Mouse (Mus musculus) forebrain, embryonic 11.5 days (tissue): Measurements from ENCODE around the gene Map7d1. TPM values are rescaled to one million over a fixed set of nuclear protein-coding genes. Genes with fewer than 3 reads are reported as not detected.

ENCODE experiments used
- ATAC-seq: fragments of 200-750 bp; cut with Nextera tagmentation; replicated peaks from 2 replicates; pipeline ENCODE4 v1.8.0; 2017; ENCODE audit warnings: moderate TSS enrichment; ENCODE audit not compliant: low FRiP score
- DNase-seq: peaks from one replicate; pipeline ENCODE4 v3.0.0-alpha.2; 2017; ENCODE audit warnings: low spot score
- H3K27ac ChIP-seq: fragments of 300-500 bp; sonication (generic); 2 replicates; pipeline ENCODE4 v1.5.1; 2014; ENCODE audit warnings: low read depth, low read length
- H3K27me3 ChIP-seq: fragments of 300-500 bp; sonication (generic); 2 replicates; pipeline ENCODE4 v1.6.1; 2014; ENCODE audit warnings: mild to moderate bottlenecking, low read length, mixed read lengths; ENCODE audit not compliant: control insufficient read depth, insufficient read depth
- H3K36me3 ChIP-seq: fragments of 300-500 bp; sonication (generic); 2 replicates; pipeline ENCODE4 v1.6.1; 2014; ENCODE audit warnings: mild to moderate bottlenecking, low read length, moderate library complexity, mixed read lengths; ENCODE audit not compliant: control insufficient read depth, insufficient read depth
- H3K4me1 ChIP-seq: fragments of 300-500 bp; sonication (generic); replicated peaks from 2 replicates; pipeline ENCODE4 v1.6.1; 2014; ENCODE audit warnings: low read length, mixed read lengths; ENCODE audit not compliant: control insufficient read depth, insufficient read depth
- H3K4me2 ChIP-seq: fragments of 300-500 bp; sonication (generic); 2 replicates; pipeline ENCODE4 v1.6.1; 2014; ENCODE audit warnings: low read depth, mild to moderate bottlenecking, low read length, moderate library complexity, mixed read lengths; ENCODE audit not compliant: severe bottlenecking
- H3K4me3 ChIP-seq: fragments of 300-500 bp; sonication (generic); 2 replicates; pipeline ENCODE4 v1.5.1; 2014; ENCODE audit warnings: low read depth, low read length
- H3K9ac ChIP-seq: fragments of 300-500 bp; sonication (generic); 2 replicates; pipeline ENCODE4 v1.6.1; 2014; ENCODE audit warnings: low read length
- H3K9me3 ChIP-seq: fragments of 300-500 bp; sonication (generic); 2 replicates; pipeline ENCODE4 v1.6.1; 2016; ENCODE audit warnings: low read length, mixed read lengths; ENCODE audit not compliant: control insufficient read depth
- WGBS: fragments of 180-500 bp; shearing (Covaris S2); extraction: QIAGEN DNeasy Blood & Tissue Kit; methylation state at CpG from one replicate; pipeline ENCODE4 v1.1.7; 2014; 5-methylcytosine and 5-hydroxymethylcytosine counted together
- polyA plus RNA-seq: library from polyadenylated mRNA; unstranded; fragments of >200 nt; fragmentation: Nextera tagmentation; extraction: Ambion mirVana; gene quantifications from 2 replicates; pipeline ENCODE4 v1.2.1, GENCODE M21; 2014

Gene Map7d1
- polyA plus RNA-seq, 1 experiment from 2014 or later, result 80.6 TPM

DNA sequence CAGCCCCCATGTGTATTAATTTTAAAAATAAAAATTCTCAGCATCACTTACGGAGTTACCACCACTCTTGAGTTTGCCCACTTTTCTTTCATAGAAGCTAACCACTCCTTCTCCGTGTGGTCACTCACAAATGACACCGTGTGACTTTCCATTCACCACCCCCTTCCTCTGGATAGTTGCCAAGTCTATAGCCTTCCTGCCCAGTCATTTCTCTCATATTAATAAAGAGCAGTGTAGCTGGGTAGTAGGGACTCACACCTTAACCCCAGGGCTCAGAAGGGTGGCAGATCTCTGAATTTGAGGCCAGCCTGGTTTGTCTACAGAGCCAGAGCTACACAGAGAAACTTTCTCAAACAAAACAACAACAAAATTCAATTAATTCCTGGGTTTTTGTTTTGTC, 58.7 kb downstream of the Map7d1 start:
- H3K4me2 ChIP-seq, result no peak overlapping the region
- no peaks in the 10 kb centered on the region; the same call in 1 of the 2 replicates for H3K36me3 ChIP-seq
- no peak overlapping the region for H3K27ac ChIP-seq
- WGBS, result 92% methylated on average over 3 of the region's 3 CpGs
- no peaks in the 10 kb centered on the region for H3K9me3 ChIP-seq
- no peak overlapping the region for H3K4me3 ChIP-seq
- H3K9ac ChIP-seq, result no peak overlapping the region
- DNase-seq, result no peak
- ATAC-seq, result no peak
- H3K27me3 ChIP-seq, result no peaks in the 10 kb centered on the region
- H3K4me1 ChIP-seq, result peaks cover 6% of the 10 kb centered on the region; the same call in 1 of the 2 replicates

DNA sequence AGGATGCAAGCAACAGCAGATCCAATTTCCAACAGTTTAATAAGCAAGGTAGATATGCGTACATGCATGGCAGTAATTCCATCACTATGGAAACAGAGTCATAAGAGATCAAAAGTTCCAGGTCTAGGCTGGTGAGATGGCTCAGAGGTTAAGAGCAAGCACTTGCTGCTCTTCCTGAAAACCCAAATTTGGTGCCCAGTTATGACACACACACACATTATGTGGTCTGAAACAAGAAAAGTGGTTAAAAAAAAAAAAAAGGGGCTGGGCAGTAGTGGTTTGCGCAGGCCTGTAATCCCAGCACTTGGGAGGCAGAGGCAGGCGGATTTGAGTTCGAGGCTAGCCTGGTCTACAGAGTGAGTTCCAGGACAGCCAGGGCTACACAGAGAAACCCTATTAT, 61.2 kb downstream of the Map7d1 start:
- no peak for ATAC-seq
- DNase-seq, result no peak
- no peak overlapping the region for H3K4me3 ChIP-seq
- no peaks in the 10 kb centered on the region; the same call in 1 of the 2 replicates for H3K36me3 ChIP-seq
- no peak overlapping the region for H3K9ac ChIP-seq
- H3K27ac ChIP-seq, result no peak overlapping the region
- H3K9me3 ChIP-seq, result no peaks in the 10 kb centered on the region
- WGBS, result 93% methylated on average over 4 of the region's 4 CpGs
- H3K27me3 ChIP-seq, result no peaks in the 10 kb centered on the region
- H3K4me2 ChIP-seq, result no peak overlapping the region
- no peaks in the 10 kb centered on the region for H3K4me1 ChIP-seq

DNA sequence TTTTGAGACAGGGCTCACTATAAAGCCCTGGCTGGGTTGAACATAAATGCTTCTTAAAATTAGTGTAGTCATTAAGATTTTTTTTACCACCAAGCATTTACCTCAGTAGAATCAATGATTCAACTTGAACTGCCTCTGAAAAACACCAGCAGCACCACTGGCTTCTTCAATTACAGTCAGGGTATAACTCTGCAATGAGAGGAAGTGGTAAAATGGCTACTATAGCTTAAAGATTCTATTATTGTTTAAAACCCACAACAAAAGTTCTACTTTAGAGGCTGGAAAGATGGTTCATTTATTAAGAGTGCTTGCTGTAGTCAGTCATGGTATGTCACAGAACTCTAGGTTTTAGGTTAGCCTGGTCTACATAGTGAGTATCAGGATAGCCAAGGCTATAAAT, 61.9 kb downstream of the Map7d1 start:
- H3K27me3 ChIP-seq, result no peaks in the 10 kb centered on the region
- no peak overlapping the region for H3K4me2 ChIP-seq
- H3K4me1 ChIP-seq, result no peaks in the 10 kb centered on the region
- H3K36me3 ChIP-seq, result no peaks in the 10 kb centered on the region; the same call in 1 of the 2 replicates
- H3K9me3 ChIP-seq, result no peaks in the 10 kb centered on the region
- H3K9ac ChIP-seq, result no peak overlapping the region
- H3K4me3 ChIP-seq, result no peak overlapping the region
- no peak for ATAC-seq
- no peak for DNase-seq
- H3K27ac ChIP-seq, result no peak overlapping the region

DNA sequence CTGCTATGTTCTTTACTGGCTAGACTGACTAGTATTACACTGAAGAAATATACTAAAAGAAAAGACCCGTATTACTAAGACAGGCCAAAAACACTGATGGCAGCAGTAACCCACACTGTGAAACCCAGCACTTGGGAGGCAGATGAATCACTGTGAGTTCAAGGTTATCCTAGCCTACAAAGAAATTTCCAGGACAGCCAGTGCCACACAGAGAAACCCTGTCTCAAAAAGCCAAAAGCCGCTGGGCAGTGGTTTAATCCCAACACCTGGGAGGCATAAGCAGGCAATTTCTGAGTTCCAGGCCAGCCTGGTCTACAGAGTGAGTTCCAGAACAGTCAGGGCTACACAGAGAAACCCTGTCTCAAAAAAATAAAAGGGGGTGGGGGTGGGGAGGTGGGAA, 65.5 kb downstream of the Map7d1 start:
- H3K27me3 ChIP-seq, result no peaks in the 10 kb centered on the region
- WGBS, result 95% methylated on average over 2 of the region's 2 CpGs
- no peaks in the 10 kb centered on the region for H3K9me3 ChIP-seq
- no peak for ATAC-seq
- H3K4me2 ChIP-seq, result no peak overlapping the region
- no peak overlapping the region for H3K4me3 ChIP-seq
- no peak overlapping the region for H3K9ac ChIP-seq
- no peak for DNase-seq
- H3K27ac ChIP-seq, result no peak overlapping the region
- no peaks in the 10 kb centered on the region; the same call in 1 of the 2 replicates for H3K36me3 ChIP-seq
- H3K4me1 ChIP-seq, result no peaks in the 10 kb centered on the region

DNA sequence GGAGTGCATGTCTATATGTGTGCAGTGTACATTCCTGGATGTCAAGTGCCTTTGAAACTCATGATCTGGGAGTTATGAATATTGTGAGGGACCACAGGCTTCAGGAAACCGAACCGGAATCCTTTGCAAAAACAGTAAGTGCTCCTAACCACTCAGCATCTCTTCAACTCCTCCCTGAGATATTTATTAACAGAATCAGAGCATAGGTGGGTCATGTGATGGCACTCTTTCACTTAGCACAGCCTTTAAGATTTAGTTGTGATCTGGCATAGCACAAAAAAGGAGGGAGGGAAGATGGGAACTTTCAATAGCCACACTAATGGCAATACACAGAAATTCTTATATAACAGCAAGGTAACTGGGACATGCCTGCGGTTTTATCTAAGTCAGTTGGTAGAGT, 69.0 kb downstream of the Map7d1 start:
- no peaks in the 10 kb centered on the region for H3K27me3 ChIP-seq
- no peak for ATAC-seq
- H3K4me2 ChIP-seq, result no peak overlapping the region
- WGBS, result 94% methylated on average over 3 of the region's 3 CpGs
- H3K9ac ChIP-seq, result no peak overlapping the region
- no peaks in the 10 kb centered on the region for H3K36me3 ChIP-seq
- H3K27ac ChIP-seq, result no peak overlapping the region
- H3K4me1 ChIP-seq, result no peaks in the 10 kb centered on the region
- H3K9me3 ChIP-seq, result no peaks in the 10 kb centered on the region
- DNase-seq, result no peak
- H3K4me3 ChIP-seq, result no peak overlapping the region

DNA sequence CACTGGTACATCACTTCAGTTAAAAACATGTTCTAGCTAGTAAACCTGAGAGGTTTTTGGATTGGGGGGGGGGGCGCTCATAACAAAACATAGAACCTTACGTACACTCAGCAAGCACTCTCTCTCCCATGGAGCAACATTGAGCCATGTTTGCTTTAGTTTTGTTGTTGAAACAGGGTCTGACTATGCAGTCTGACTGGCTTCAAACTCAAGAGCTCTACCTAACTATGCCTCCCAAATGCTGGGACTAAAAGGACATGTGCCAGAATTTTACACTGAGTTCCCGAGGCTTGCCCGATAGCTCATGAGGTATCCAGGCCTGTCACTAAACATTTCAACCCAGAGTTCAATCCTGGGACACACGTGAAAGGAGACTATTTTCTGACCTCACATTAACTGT, 73.1 kb downstream of the Map7d1 start:
- no peak overlapping the region for H3K4me3 ChIP-seq
- H3K9me3 ChIP-seq, result no peaks in the 10 kb centered on the region
- no peak overlapping the region for H3K4me2 ChIP-seq
- H3K4me1 ChIP-seq, result no peaks in the 10 kb centered on the region
- H3K27me3 ChIP-seq, result no peaks in the 10 kb centered on the region
- no peak for ATAC-seq
- H3K9ac ChIP-seq, result no peak overlapping the region
- DNase-seq, result no peak
- no peak overlapping the region for H3K27ac ChIP-seq
- 94% methylated on average over 5 of the region's 5 CpGs for WGBS
- peaks cover 5% of the 10 kb centered on the region; the same call in 1 of the 2 replicates for H3K36me3 ChIP-seq

Other genes starting within 250 kb of the Map7d1 start
- gene Csf3r, start 231.8 kb downstream of the Map7d1 start, polyA plus RNA-seq, result 0.48 and 0.57 TPM in 2 replicates
- 126 TPM in 2 replicates for gene Mrps15, start 209.4 kb downstream of the Map7d1 start, polyA plus RNA-seq
- 26.3 and 27.8 TPM in 2 replicates for gene Oscp1, start 197.8 kb downstream of the Map7d1 start, polyA plus RNA-seq
- 43.0 and 44.4 TPM in 2 replicates for gene Lsm10, start 159.7 kb downstream of the Map7d1 start, polyA plus RNA-seq
- gene Stk40, start 152.4 kb downstream of the Map7d1 start, polyA plus RNA-seq, result 37.4 and 37.5 TPM in 2 replicates
- gene Eva1b, start 108.6 kb downstream of the Map7d1 start, polyA plus RNA-seq, result 18.6 and 19.0 TPM in 2 replicates
- gene Sh3d21, start 92.9 kb downstream of the Map7d1 start, polyA plus RNA-seq, result 1.6 TPM in 2 replicates
- 251 and 263 TPM in 2 replicates for gene Thrap3, start 53.6 kb downstream of the Map7d1 start, polyA plus RNA-seq
- gene Trappc3, start 6.0 kb upstream of the Map7d1 start, polyA plus RNA-seq, result 23.3 and 25.7 TPM in 2 replicates
- 18.0 and 20.4 TPM in 2 replicates for gene Col8a2, start 30.4 kb upstream of the Map7d1 start, polyA plus RNA-seq
- 66.5 and 70.7 TPM in 2 replicates for gene Adprhl2, start 65.4 kb upstream of the Map7d1 start, polyA plus RNA-seq
- gene Tekt2, start 69.3 kb upstream of the Map7d1 start, polyA plus RNA-seq, result 4.9 and 6.1 TPM in 2 replicates
- 16.0 and 21.9 TPM in 2 replicates for gene Ago3, start 173.2 kb upstream of the Map7d1 start, polyA plus RNA-seq
- gene Ago1, start 212.2 kb upstream of the Map7d1 start, polyA plus RNA-seq, result 23.2 and 26.8 TPM in 2 replicates